ENCODE assay signal across 20 mouse cellular contexts in genomic region chr12:32678756-32679155, GRCm38 (mm10).
DNase-seq lines count a peak whose midpoint lies in the region; ATAC-seq and TF ChIP-seq lines count a peak whose summit lies in the region.
"Had no signal": no experiment of that assay in that cellular context is flagged by ENCODE, and none has a peak within 500 bp of the region (broad histone marks: within the 10 kb centered on the region; RNA-seq: fewer than 3 reads in every experiment).

No protein-coding gene starts in this region.

- H3K27ac ChIP-seq in heart, adult 2 months, result peak overlapping the region; percentile 93
- H3K27ac ChIP-seq in heart, embryonic 11.5 days (ENCODE audit: low read depth, low read length), result no peak overlapping the region
- no peak overlapping the region for H3K27ac ChIP-seq in midbrain, embryonic 13.5 days
- H3K27ac ChIP-seq: forebrain, embryonic 13.5 days; heart, embryonic 13.5 days; hindbrain, embryonic 12.5 days; layer of hippocampus, adult 2 months; lung, embryonic 15.5 days had no signal

- no peak overlapping the region for H3K4me3 ChIP-seq in heart, adult 2 months
- H3K4me3 ChIP-seq in heart, embryonic 11.5 days (ENCODE audit: low read depth, low read length), result no peak overlapping the region
- H3K4me3 ChIP-seq in lung, adult 2 months (replicated peaks; ENCODE audit: extremely low read depth, low read depth, low read length), result no peak overlapping the region
- H3K4me3 ChIP-seq in midbrain, embryonic 13.5 days (replicated peaks), result no peak overlapping the region
- H3K4me3 ChIP-seq: erythroblast, embryonic 14.5 days; forebrain, embryonic 13.5 days; heart, embryonic 13.5 days; hindbrain, embryonic 12.5 days; layer of hippocampus, adult 2 months; lung, embryonic 15.5 days had no signal

- H3K36me3 ChIP-seq in heart, adult 2 months (ENCODE audit: control insufficient read depth, insufficient read depth, low read length), result peaks cover 8% of the 10 kb centered on the region
- no peaks in the 10 kb centered on the region for H3K36me3 ChIP-seq in heart, embryonic 11.5 days (ENCODE audit: control insufficient read depth, insufficient read depth, low read length)
- no peaks in the 10 kb centered on the region for H3K36me3 ChIP-seq in midbrain, embryonic 13.5 days
- H3K36me3 ChIP-seq: heart, embryonic 13.5 days; hindbrain, embryonic 12.5 days; lung, embryonic 15.5 days had no signal

- WGBS in heart, adult 2 months, result 15% methylated on average over 1 of the region's 1 CpGs
- WGBS in heart, embryonic 11.5 days (ENCODE audit: insufficient replicate concordance), result 40% methylated on average over 1 of the region's 1 CpGs
- 21% methylated on average over 1 of the region's 1 CpGs for WGBS in lung, adult 2 months
- 70% methylated on average over 1 of the region's 1 CpGs for WGBS in midbrain, embryonic 13.5 days

- peak; percentile 22 for DNase-seq in adrenal gland, postnatal 14 days
- DNase-seq in adrenal gland, postnatal 4 days (ENCODE audit: low spot score in 2 of 2), result no peak
- peak; percentile 40 to 73 for DNase-seq in heart, adult 2 months
- peak; percentile 8 for DNase-seq in lung, postnatal 10 days
- no peak for DNase-seq in lung, adult 2 months
- peak; percentile 51 for DNase-seq in heart, postnatal 4 days
- DNase-seq: cerebellum, adult 9-10 months; kidney, adult 18-20 months; kidney, postnatal 10 days; retina, postnatal 1 day; right cerebral cortex, postnatal 4 days had no signal

- TF ChIP-seq CTCF in heart, adult 2 months (IDR thresholded peaks at IDR 0.05), result no peak
- no peak for TF ChIP-seq CTCF in lung, adult 2 months (IDR thresholded peaks at IDR 0.05; ENCODE audit: insufficient read depth, low read length)

- H3K4me2 ChIP-seq in heart, embryonic 11.5 days, result no peak overlapping the region
- H3K4me2 ChIP-seq in midbrain, embryonic 13.5 days (replicated peaks), result no peak overlapping the region
- H3K4me2 ChIP-seq: forebrain, embryonic 13.5 days; heart, embryonic 13.5 days; hindbrain, embryonic 12.5 days; lung, embryonic 15.5 days had no signal

- no peak for ATAC-seq in heart, embryonic 11.5 days (replicated peaks; ENCODE audit: insufficient number of reproducible peaks, low FRiP score, low TSS enrichment)
- ATAC-seq in midbrain, embryonic 13.5 days, result no peak
- ATAC-seq: forebrain, embryonic 13.5 days had no signal

- peaks cover 2% of the 10 kb centered on the region for H3K4me1 ChIP-seq in heart, adult 2 months (ENCODE audit: control insufficient read depth, insufficient read depth, low read length)
- no peaks in the 10 kb centered on the region for H3K4me1 ChIP-seq in heart, embryonic 11.5 days (ENCODE audit: control insufficient read depth, insufficient read depth, low read length)
- H3K4me1 ChIP-seq in lung, adult 2 months (ENCODE audit: control insufficient read depth, insufficient read depth, low read length), result peaks cover 5% of the 10 kb centered on the region
- H3K4me1 ChIP-seq in midbrain, embryonic 13.5 days (replicated peaks), result no peaks in the 10 kb centered on the region
- H3K4me1 ChIP-seq: forebrain, embryonic 13.5 days; hindbrain, embryonic 12.5 days; lung, embryonic 15.5 days had no signal

- H3K79me2 ChIP-seq in heart, adult 2 months (replicated peaks; ENCODE audit: control insufficient read depth, insufficient read depth, low read length), result no peaks in the 10 kb centered on the region

- TF ChIP-seq EP300 in heart, adult 2 months (IDR thresholded peaks at IDR 0.05; ENCODE audit: insufficient read depth, low read depth, low read length), result 0 out of 2 replicates have a peak, but pooled peaks have one; percentile 20

- H3K27me3 ChIP-seq in heart, adult 2 months (ENCODE audit: control insufficient read depth, insufficient read depth, low read length), result no peaks in the 10 kb centered on the region
- no peaks in the 10 kb centered on the region for H3K27me3 ChIP-seq in heart, embryonic 11.5 days (ENCODE audit: control insufficient read depth, insufficient read depth, low read length)
- no peaks in the 10 kb centered on the region for H3K27me3 ChIP-seq in midbrain, embryonic 13.5 days
- H3K27me3 ChIP-seq: CH12.LX; forebrain, embryonic 13.5 days; heart, embryonic 13.5 days; hindbrain, embryonic 12.5 days; lung, embryonic 15.5 days had no signal

- peak; percentile 26; the same call in 1 of the 2 replicates for TF ChIP-seq POLR2A in heart, adult 2 months (IDR thresholded peaks at IDR 0.05; ENCODE audit: insufficient read depth, low read depth, low read length)
- TF ChIP-seq POLR2A in lung, adult 2 months (IDR thresholded peaks at IDR 0.05; ENCODE audit: borderline replicate concordance, extremely low read depth, low read depth, low read length), result no peak

- H3K9ac ChIP-seq in heart, adult 2 months (ENCODE audit: low read depth, low read length), result no peak overlapping the region; the same call in 1 of the 2 replicates
- H3K9ac ChIP-seq in heart, embryonic 11.5 days (ENCODE audit: low read depth, low read length), result no peak overlapping the region
- H3K9ac ChIP-seq in midbrain, embryonic 13.5 days (replicated peaks), result no peak overlapping the region
- H3K9ac ChIP-seq: forebrain, embryonic 13.5 days; heart, embryonic 13.5 days; hindbrain, embryonic 12.5 days; lung, embryonic 15.5 days had no signal

- no peaks in the 10 kb centered on the region for H3K9me3 ChIP-seq in heart, embryonic 11.5 days (replicated peaks; ENCODE audit: control insufficient read depth, low read length)
- H3K9me3 ChIP-seq in midbrain, embryonic 13.5 days, result no peaks in the 10 kb centered on the region
- H3K9me3 ChIP-seq: forebrain, embryonic 13.5 days; heart, embryonic 13.5 days; hindbrain, embryonic 12.5 days; lung, embryonic 15.5 days had no signal

- intact Hi-C loops in heart, adult 2 months (cut with DNase I), result loop anchor here (1.0 kb wide), 2 partner anchors 22 to 83 kb away; no protein-coding TSS in a partner anchor

Comparison
In these comparisons a context has a peak if more than half of its experiments do, and no peak if none do; other contexts are left out.
1. DNase-seq: peak in adrenal gland, postnatal 14 days (single experiment), heart, adult 2 months (2 of 2), lung, postnatal 10 days (single experiment) and heart, postnatal 4 days (single experiment); none in adrenal gland, postnatal 4 days (0 of 2) and lung, adult 2 months (single experiment).